Mouse (Mus musculus) liver, embryonic 15.5 days (tissue): ENCODE data around the gene 1110065P20Rik. TPM values are rescaled to one million over a fixed set of nuclear protein-coding genes. Genes with fewer than 3 reads are reported as not detected.

Experiments
- ATAC-seq: fragments of 200-750 bp; cut with Nextera tagmentation; 2 replicates; pipeline ENCODE4 v1.8.0; 2017; ENCODE audit warnings: moderate number of reproducible peaks, mild to moderate bottlenecking, moderate library complexity; ENCODE audit not compliant: insufficient read depth
- H3K27ac ChIP-seq: fragments of 300-500 bp; sonication (generic); replicated peaks from 2 replicates; pipeline ENCODE4 v1.5.1; 2015; ENCODE audit warnings: mild to moderate bottlenecking, inconsistent platforms
- H3K27me3 ChIP-seq: fragments of 300-500 bp; sonication (generic); 2 replicates; pipeline ENCODE4 v1.6.1; 2015; ENCODE audit warnings: mild to moderate bottlenecking, inconsistent platforms
- H3K36me3 ChIP-seq: fragments of 300-500 bp; sonication (generic); replicated peaks from 2 replicates; pipeline ENCODE4 v1.6.1; 2015; ENCODE audit warnings: moderate library complexity, mild to moderate bottlenecking, inconsistent platforms
- H3K4me1 ChIP-seq: fragments of 300-500 bp; sonication (generic); replicated peaks from 2 replicates; pipeline ENCODE4 v1.6.1; 2015; ENCODE audit warnings: inconsistent platforms
- H3K4me2 ChIP-seq: fragments of 300-500 bp; sonication (generic); 2 replicates; pipeline ENCODE4 v1.6.1; 2015; ENCODE audit warnings: moderate library complexity, mild to moderate bottlenecking, inconsistent platforms
- H3K4me3 ChIP-seq: fragments of 300-500 bp; sonication (generic); replicated peaks from 2 replicates; pipeline ENCODE4 v1.5.1; 2015; ENCODE audit warnings: mild to moderate bottlenecking, inconsistent platforms
- H3K9ac ChIP-seq: fragments of 300-500 bp; sonication (generic); 2 replicates; pipeline ENCODE4 v1.6.1; 2015; ENCODE audit warnings: moderate library complexity, mild to moderate bottlenecking, inconsistent platforms
- H3K9me3 ChIP-seq: fragments of 300-500 bp; sonication (generic); replicated peaks from 2 replicates; pipeline ENCODE4 v1.6.1; 2016; ENCODE audit warnings: inconsistent platforms
- WGBS: fragments of 180-500 bp; shearing (Covaris S2); methylation state at CpG from one replicate; pipeline ENCODE4 v1.1.7; 2015; ENCODE audit warnings: mixed read lengths; ENCODE audit not compliant: insufficient replicate concordance; 5-methylcytosine and 5-hydroxymethylcytosine counted together
- polyA plus RNA-seq: library from polyadenylated mRNA; unstranded; fragments of >200 nt; fragmentation: Nextera tagmentation; extraction: Ambion mirVana; gene quantifications from 2 replicates; pipeline ENCODE4 v1.2.1, GENCODE M21; 2015

Gene 1110065P20Rik
- polyA plus RNA-seq, 1 experiment from 2014 or later, result 12.6 TPM

DNA sequence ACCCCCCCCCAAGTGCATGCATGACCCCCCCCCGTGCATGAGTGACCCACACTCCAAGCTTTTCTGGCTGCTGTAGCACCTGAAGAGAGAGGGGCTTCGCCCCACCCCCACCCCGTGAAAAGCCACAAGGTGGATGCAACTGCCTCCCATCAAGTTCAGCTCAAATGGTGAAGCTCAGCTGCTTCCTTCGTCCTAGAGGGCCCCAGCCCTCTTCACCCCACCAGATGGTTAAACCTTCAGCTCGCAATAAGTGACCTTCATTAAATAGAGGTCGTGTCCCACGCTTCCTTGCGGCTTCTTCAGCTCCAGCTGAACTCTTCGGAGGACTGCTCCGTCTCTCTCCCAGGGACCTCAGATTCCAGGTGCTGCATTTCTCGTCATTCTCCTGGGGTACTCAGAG lies 29.6 kb upstream of the 1110065P20Rik start, which contains the start of gene Epha10:
Gene Epha10 (plus strand): TSS at position 301 of the 400 bp plus-strand sequence.
- no peak for ATAC-seq
- no peak within 1 kb of the TSS for H3K27ac ChIP-seq
- no peaks in the 10 kb centered on the region for H3K9me3 ChIP-seq
- peaks cover 70% of the 10 kb centered on the region for H3K27me3 ChIP-seq
- H3K4me3 ChIP-seq, result 0 out of 2 replicates have a peak within 1 kb of the TSS, but pooled peaks have one; percentile 3
- H3K4me2 ChIP-seq, result peak within 1 kb of the TSS; percentile 6
- H3K4me1 ChIP-seq, result no peaks in the 10 kb centered on the region
- H3K36me3 ChIP-seq, result no peaks in the 10 kb centered on the region
- 5% methylated on average over 11 of the region's 11 CpGs for whole genome bisulfite sequencing
- no peak within 1 kb of the TSS for H3K9ac ChIP-seq

DNA sequence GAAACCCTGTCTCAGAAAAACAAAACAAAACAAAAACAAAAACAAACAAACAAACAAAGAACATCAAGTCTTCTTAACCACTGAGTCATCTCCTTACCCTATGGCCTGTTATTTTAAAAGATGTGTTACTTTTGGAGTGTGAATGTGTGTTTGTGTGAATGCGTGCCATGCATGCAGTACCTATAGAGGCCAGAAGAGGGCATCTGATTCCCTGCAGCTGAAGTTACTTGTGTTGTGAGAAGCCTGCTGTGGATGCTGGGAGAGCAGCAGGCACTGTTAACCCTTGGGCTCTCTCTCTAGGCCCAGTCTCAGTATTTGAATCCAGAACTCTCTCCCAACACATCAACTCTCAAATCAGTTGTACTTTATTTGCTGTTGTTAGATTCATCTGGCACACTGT lies 21.7 kb upstream of the 1110065P20Rik start:
- H3K9me3 ChIP-seq, result no peaks in the 10 kb centered on the region
- no peak overlapping the region for H3K4me3 ChIP-seq
- no peaks in the 10 kb centered on the region for H3K4me1 ChIP-seq
- H3K27me3 ChIP-seq, result no peaks in the 10 kb centered on the region
- ATAC-seq, result no peak
- no peaks in the 10 kb centered on the region for H3K36me3 ChIP-seq
- no peak overlapping the region for H3K27ac ChIP-seq
- H3K9ac ChIP-seq, result no peak overlapping the region
- H3K4me2 ChIP-seq, result no peak overlapping the region
- WGBS, result 78% methylated on average over 1 of the region's 1 CpGs

DNA sequence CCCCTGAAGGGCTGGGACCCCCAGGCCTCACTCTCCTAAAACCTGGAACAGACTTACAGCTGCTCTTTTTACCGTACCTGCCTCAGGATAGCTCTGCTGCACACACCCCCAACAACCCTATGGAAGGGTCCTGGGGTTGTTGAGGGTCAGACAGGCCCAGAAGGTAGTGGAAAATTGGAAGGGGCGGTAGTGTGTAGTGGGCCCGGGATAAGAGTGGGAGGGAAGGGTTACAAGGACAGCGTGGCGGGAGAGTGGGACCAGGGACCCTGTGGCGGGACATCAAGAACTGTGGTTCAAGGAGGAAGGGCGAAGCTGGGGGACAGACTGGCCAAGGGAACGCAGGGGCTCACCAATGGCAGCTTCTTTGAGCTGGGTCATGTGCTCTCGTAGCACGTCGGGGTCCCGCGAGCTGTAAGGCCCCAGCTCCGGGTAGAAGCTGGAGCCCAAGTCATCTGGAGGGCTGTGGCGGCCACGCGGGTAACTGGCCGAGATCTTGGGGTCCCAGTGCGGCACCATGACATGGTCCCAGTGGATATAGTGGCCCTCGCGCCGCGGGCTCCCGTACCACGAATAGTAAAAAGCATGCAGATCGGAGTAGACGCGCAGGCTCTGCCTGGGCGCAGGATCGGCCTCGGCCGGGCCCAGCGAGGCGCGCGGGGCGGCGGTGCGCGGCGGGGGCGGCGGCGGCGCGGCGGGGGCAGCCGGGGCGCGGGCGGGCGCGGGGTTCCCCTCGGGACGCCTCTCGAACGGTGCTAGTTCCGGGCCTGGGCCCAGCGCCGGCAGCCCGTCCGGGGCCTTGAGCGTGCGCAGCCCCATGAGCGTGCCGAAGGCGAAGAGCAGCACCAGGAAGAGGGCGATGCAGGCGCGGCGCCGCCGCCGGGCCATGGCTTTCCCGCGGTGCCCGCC lies 10.5 kb upstream of the 1110065P20Rik start, which contains the start of gene Maneal:
Gene Maneal (minus strand): TSS at position 889 of the 906 bp plus-strand sequence.
- 5% methylated on average over 71 of the region's 77 CpGs for WGBS
- H3K9me3 ChIP-seq, result no peaks in the 10 kb centered on the region
- H3K4me3 ChIP-seq, result peak within 1 kb of the TSS; percentile 23
- H3K27ac ChIP-seq, result no peak within 1 kb of the TSS
- H3K27me3 ChIP-seq, result peaks cover 55% of the 10 kb centered on the region
- peaks cover 5% of the 10 kb centered on the region; the same call in 1 of the 2 replicates for H3K36me3 ChIP-seq
- H3K4me2 ChIP-seq, result peak within 1 kb of the TSS; percentile 50
- no peak within 1 kb of the TSS for H3K9ac ChIP-seq
- no peaks in the 10 kb centered on the region for H3K4me1 ChIP-seq
- ATAC-seq, result no peak

DNA sequence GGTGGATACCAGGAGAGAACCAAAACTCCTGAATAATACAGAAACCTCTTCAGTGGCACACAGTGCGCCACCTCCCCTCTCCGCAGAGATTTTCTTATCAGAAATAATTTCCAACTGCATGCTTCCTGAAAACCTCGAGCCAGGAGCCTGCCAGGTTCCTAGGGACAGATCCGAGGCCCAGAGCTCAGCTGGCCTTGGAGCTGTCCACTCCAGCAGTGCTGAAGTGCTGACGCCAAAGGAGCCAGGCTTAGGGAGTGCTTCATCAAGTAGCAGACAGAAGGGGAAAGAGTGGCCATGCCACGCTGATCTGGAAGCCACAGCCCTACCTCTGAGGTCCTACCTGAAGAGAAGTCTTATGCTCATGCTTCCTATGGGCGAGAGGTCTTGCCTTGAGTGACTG lies 9.4 kb upstream of the 1110065P20Rik start:
- whole genome bisulfite sequencing, result 8% methylated on average over 7 of the region's 7 CpGs
- peaks cover 12% of the 10 kb centered on the region for H3K36me3 ChIP-seq
- H3K9ac ChIP-seq, result no peak overlapping the region
- H3K4me3 ChIP-seq, result no peak overlapping the region
- no peaks in the 10 kb centered on the region for H3K9me3 ChIP-seq
- no peak overlapping the region for H3K4me2 ChIP-seq
- no peak for ATAC-seq
- H3K27ac ChIP-seq, result no peak overlapping the region
- peaks cover 55% of the 10 kb centered on the region for H3K27me3 ChIP-seq
- no peaks in the 10 kb centered on the region for H3K4me1 ChIP-seq

DNA sequence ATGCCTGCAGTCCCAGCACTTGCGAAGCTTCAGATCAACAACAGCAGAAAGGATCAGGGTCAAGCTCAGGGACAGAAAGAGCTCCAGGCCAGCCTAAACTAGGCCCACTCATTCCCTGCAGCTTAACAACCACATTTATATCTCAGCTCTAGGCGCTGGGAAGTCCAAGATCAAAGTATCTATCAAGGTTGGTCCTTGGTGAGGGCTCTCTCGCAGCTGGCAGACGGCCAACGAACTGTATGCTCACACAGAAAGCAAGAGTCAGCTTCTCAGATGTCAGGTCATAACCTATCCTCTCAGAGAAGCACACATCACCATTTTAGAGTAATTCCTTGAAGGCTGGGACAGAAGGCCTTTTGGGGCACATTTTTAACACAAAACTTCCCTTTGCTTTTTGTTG lies 7.4 kb upstream of the 1110065P20Rik start:
- no peaks in the 10 kb centered on the region for H3K9me3 ChIP-seq
- no peaks in the 10 kb centered on the region for H3K4me1 ChIP-seq
- no peak overlapping the region for H3K9ac ChIP-seq
- no peak overlapping the region for H3K4me3 ChIP-seq
- ATAC-seq, result no peak
- peaks cover 30% of the 10 kb centered on the region for H3K36me3 ChIP-seq
- H3K4me2 ChIP-seq, result no peak overlapping the region
- WGBS, result 62% methylated on average over 5 of the region's 5 CpGs
- H3K27me3 ChIP-seq, result peaks cover 44% of the 10 kb centered on the region
- no peak overlapping the region for H3K27ac ChIP-seq

DNA sequence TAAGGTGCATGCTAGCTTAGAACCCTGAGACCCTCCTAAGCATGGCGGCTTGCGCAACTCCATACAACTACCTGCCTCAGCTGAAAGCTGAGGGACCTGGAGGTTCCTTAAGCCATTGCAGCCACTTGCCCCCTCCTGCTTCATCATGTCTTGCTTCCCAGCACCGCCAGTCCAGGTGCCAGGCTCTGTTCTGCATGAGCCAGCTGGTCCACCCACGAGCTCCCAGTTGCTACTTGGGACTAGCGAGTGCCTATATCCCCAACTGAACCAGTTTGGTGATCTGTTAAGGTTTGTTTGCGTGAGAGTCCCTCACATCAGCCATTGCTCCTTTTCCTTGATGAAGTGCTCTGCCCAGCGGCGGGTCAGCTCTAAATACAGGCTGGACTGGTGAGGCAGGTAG lies 5.3 kb upstream of the 1110065P20Rik start:
- H3K9ac ChIP-seq, result no peak overlapping the region
- no peak overlapping the region for H3K27ac ChIP-seq
- peaks cover 23% of the 10 kb centered on the region for H3K27me3 ChIP-seq
- ATAC-seq, result no peak
- H3K4me1 ChIP-seq, result peaks cover 17% of the 10 kb centered on the region
- no peaks in the 10 kb centered on the region for H3K9me3 ChIP-seq
- H3K4me3 ChIP-seq, result no peak overlapping the region
- no peak overlapping the region for H3K4me2 ChIP-seq
- 82% methylated on average over 8 of the region's 8 CpGs for WGBS
- H3K36me3 ChIP-seq, result peaks cover 43% of the 10 kb centered on the region

DNA sequence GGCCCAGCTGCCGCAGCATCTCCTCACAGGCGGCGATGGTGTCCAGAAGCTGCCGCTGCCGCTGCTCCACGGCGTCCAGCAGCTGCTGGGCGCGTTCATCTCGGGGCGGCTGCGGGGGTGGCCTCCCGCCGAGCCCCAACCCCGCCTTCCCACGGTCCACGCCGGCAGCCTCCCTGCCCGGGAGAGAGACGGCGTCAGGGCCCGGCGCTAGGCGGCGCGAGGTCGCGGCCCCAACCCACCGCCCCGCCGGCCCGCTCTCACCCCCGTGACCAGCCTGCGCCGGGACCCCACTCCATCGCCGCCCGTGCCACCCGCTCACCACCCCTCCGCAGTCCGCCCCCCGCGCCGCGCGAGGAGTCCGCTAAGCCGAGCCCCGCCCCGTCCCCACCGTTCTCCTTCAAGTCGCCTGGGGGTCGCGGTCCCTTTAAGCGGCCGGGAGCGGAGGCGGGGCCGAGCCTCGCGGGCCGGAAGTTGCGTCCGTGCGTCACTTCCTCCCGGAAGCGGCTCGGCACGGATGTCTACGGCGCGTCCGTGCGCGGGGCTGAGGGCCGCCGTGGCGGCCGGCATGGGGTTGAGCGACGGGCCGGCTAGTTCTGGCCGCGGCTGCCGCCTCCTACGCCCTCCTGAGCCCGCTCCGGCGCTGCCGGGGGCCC lies 609 bp downstream of the 1110065P20Rik start, which contains the start of gene Yrdc:
Gene Yrdc (plus strand): TSS at position 419 of the 653 bp plus-strand sequence.
- H3K4me1 ChIP-seq, result peaks cover 42% of the 10 kb centered on the region
- ATAC-seq, result peak; percentile 91
- WGBS, result under 1% methylated on average over 86 of the region's 90 CpGs
- peak within 1 kb of the TSS; percentile 96 for H3K4me2 ChIP-seq
- H3K9me3 ChIP-seq, result no peaks in the 10 kb centered on the region
- peak within 1 kb of the TSS; percentile 88 for H3K9ac ChIP-seq
- H3K36me3 ChIP-seq, result peaks cover 41% of the 10 kb centered on the region
- peak within 1 kb of the TSS; percentile 99 for H3K4me3 ChIP-seq
- H3K27me3 ChIP-seq, result no peaks in the 10 kb centered on the region
- H3K27ac ChIP-seq, result peak within 1 kb of the TSS; percentile 85

DNA sequence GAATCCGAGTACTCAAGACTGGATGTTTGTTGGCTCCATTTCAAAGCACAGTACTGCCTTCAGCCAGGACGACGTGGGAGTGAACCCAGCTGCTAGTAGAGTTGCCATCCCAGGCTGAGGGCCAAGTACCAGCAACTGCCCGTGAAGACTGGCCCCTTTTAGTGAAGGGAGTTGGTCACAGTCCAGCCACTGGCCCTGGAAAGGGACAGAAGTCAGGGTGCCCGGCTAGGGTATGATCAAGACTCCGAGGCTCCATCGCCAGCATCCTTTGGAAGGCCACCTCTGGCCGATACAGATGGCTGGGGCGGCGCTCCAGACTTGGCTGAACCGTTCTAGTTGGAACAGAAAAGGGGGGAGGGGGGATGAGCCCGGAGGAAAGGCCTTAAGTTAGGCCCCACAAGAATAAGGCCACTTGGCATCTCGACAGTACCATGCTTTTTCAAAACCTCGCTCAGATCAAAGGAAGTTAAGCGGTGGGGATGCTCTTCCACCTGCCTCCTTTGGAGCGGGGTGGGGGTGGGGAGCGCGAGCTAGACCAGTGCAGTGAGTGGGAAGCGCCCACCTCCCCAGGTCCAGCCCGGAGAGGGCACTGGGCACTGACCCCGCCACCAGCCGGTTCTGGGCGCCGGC lies 1.2 kb downstream of the 1110065P20Rik start:
- WGBS, result 11% methylated on average over 24 of the region's 24 CpGs
- Histone ChIP-seq H3K4me2 (peak overlapping the region; percentile 96), H3K36me3 (peaks cover 39% of the 10 kb centered on the region), H3K27ac (peak overlapping the region; percentile 85), H3K27me3 (no peaks in the 10 kb centered on the region), H3K4me3 (peak overlapping the region; percentile 99), H3K4me1 (peaks cover 42% of the 10 kb centered on the region), H3K9me3 (no peaks in the 10 kb centered on the region), H3K9ac (peak overlapping the region; percentile 88)
- ATAC-seq, result no peak

DNA sequence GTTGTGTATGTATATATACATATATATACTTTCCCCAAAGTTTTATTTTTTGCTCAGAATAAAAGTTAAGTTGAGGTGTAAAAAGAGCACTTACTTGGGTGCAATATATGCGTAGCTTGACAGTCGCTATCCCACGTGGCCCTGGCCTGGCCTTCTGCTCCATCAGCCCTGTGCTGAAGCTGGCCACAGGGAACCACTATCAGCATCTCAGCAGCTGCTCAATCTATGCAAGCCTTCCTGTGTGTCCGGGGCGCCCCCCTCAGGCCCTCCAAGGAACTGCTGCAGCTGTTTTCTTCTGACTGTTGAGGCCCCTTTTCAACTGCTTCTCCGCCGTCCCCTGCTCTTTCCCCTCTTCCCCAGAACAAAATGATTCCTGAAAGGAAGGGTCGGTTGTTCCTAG lies 3.4 kb downstream of the 1110065P20Rik start:
- Histone ChIP-seq H3K9me3 (no peaks in the 10 kb centered on the region), H3K4me3 (no peak overlapping the region), H3K36me3 (peaks cover 32% of the 10 kb centered on the region), H3K4me1 (peaks cover 38% of the 10 kb centered on the region), H3K27me3 (no peaks in the 10 kb centered on the region), H3K4me2 (no peak overlapping the region), H3K27ac (no peak overlapping the region), H3K9ac (no peak overlapping the region)
- no peak for ATAC-seq
- 5% methylated on average over 8 of the region's 8 CpGs for WGBS

DNA sequence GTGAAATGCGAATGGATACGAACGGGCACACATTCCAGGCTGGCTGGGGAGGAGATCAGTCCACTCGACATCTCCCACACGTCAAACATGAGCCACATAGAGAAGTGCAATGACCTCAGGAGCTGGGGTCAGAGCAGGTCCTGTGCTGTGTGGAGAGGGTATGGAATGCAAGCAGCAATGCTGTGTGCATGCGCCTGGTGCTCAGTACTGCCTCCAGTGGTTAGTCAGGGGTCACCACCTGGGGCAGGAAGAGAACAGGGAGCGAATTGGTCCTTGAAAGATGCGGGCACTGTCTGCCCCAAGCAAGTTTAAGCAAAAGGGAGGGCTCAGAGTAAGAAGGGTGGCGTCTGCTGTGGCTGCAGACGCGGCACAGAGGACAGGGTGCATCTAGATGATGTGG lies 7.5 kb downstream of the 1110065P20Rik start:
- Histone ChIP-seq H3K9me3 (0 out of 2 replicates have a peak, but pooled peaks cover 2% of the 10 kb centered on the region), H3K4me2 (no peak overlapping the region), H3K27me3 (no peaks in the 10 kb centered on the region), H3K36me3 (peaks cover 65% of the 10 kb centered on the region), H3K27ac (no peak overlapping the region), H3K4me1 (peaks cover 13% of the 10 kb centered on the region), H3K4me3 (no peak overlapping the region), H3K9ac (no peak overlapping the region)
- 69% methylated on average over 11 of the region's 11 CpGs for WGBS
- no peak for ATAC-seq

DNA sequence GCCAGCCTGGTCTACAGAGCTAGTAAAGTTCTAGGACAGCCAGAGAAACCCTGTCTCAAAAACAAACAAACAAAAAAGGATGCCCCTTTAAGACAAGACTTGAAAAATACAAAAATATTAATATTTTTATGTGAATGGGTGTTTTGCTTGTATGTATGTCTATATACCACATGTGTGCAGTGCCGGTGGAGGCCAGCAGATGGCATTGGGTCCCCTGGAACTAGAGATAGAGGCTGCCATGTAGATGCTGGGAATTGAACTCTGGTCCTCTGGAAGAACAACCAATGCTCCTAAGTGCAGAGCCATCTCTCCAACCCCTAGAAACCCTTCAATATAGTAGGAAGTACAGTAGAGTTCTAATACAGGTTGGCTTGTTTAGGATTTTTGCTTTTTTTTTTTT lies 10.0 kb downstream of the 1110065P20Rik start:
- ATAC-seq, result no peak
- Histone ChIP-seq H3K9me3 (0 out of 2 replicates have a peak, but pooled peaks cover 2% of the 10 kb centered on the region), H3K36me3 (peaks cover 84% of the 10 kb centered on the region)

More for the DNA sequence above, 10.0 kb downstream of the 1110065P20Rik start:
- Histone ChIP-seq H3K4me1 (no peaks in the 10 kb centered on the region), H3K27me3 (no peaks in the 10 kb centered on the region), H3K4me2 (no peak overlapping the region), H3K9ac (no peak overlapping the region), H3K27ac (no peak overlapping the region), H3K4me3 (no peak overlapping the region)
- 91% methylated on average over 1 of the region's 1 CpGs for WGBS
